Mouse (Mus musculus) cerebellum, postnatal 36 days (tissue): Measurements from ENCODE around the gene Cdh6.

Experiments used
- DNase-seq, 2 experiments: peaks; one replicate each; pipeline ENCODE4 v3.0.0; 2021 to 2022; ENCODE audit warnings: mixed read lengths in 2 of 2

The Cdh6 gene

GRCm38 (mm10) chr15:13173071-13173778 is at the start of gene Cdh6:
Cdh6 (minus strand) TSS chr15:13173675.
- DNase-seq, result peak; percentile 42 to 46

- DNase-seq, result no peak
Observed at GRCm38 (mm10) chr15:13219727-13220454, 46.4 kb upstream of the Cdh6 start.

GRCm38 (mm10) chr15:13217800-13218199 is 44.3 kb upstream of the Cdh6 start:
- no peak for DNase-seq

- DNase-seq, result no peak
Observed at GRCm38 (mm10) chr15:13217161-13217560, 43.7 kb upstream of the Cdh6 start.

- DNase-seq, result no peak
Observed at GRCm38 (mm10) chr15:13212956-13213355, 39.5 kb upstream of the Cdh6 start.

- no peak for DNase-seq
Observed at GRCm38 (mm10) chr15:13212027-13212685, 38.7 kb upstream of the Cdh6 start.

- no peak for DNase-seq
Observed at GRCm38 (mm10) chr15:13210186-13210585, 36.7 kb upstream of the Cdh6 start.

- no peak for DNase-seq
Observed at GRCm38 (mm10) chr15:13208716-13209115, 35.2 kb upstream of the Cdh6 start.

- DNase-seq, result no peak
Observed at GRCm38 (mm10) chr15:13196237-13196636, 22.8 kb upstream of the Cdh6 start.

- DNase-seq, result no peak
Observed at GRCm38 (mm10) chr15:13194048-13194447, 20.6 kb upstream of the Cdh6 start.

- DNase-seq, result no peak
Observed at GRCm38 (mm10) chr15:13193076-13193475, 19.6 kb upstream of the Cdh6 start.

- DNase-seq, result peak in 1 of 2 experiments; percentile 6
Observed at GRCm38 (mm10) chr15:13183661-13184060, 10.2 kb upstream of the Cdh6 start.

GRCm38 (mm10) chr15:13181430-13181829 is 8.0 kb upstream of the Cdh6 start:
- no peak for DNase-seq

- no peak for DNase-seq
Observed at GRCm38 (mm10) chr15:13181014-13181413, 7.5 kb upstream of the Cdh6 start.

- DNase-seq, result no peak
Observed at GRCm38 (mm10) chr15:13175978-13176377, 2.5 kb upstream of the Cdh6 start.

- no peak for DNase-seq
Observed at GRCm38 (mm10) chr15:13174618-13174980, 1.1 kb upstream of the Cdh6 start.

- no peak for DNase-seq
Observed at GRCm38 (mm10) chr15:13173840-13174617, 554 bp upstream of the Cdh6 start.

GRCm38 (mm10) chr15:13172365-13173070 is 957 bp downstream of the Cdh6 start:
- DNase-seq, result peak in 1 of 2 experiments; percentile 22

GRCm38 (mm10) chr15:13171486-13172364 is 1.8 kb downstream of the Cdh6 start:
- DNase-seq, result no peak

- DNase-seq, result no peak
Observed at GRCm38 (mm10) chr15:13165094-13165885, 8.2 kb downstream of the Cdh6 start.
